Mouse (Mus musculus) kidney, adult 8-10 months (tissue): ENCODE results near the gene Lmln.
A peak's percentile ranks its signal among the peaks of the same experiment; 100 is the strongest.

ENCODE experiments used
- DNase-seq, 2 experiments: peaks; one replicate each; pipeline ENCODE4 v3.0.0; 2022

Gene Lmln

GRCm38 (mm10) chr16:33058656-33059055 is 3.7 kb upstream of the Lmln start:
- DNase-seq: peak; percentile 13 to 43

- no peak for DNase-seq
Observed at GRCm38 (mm10) chr16:33059471-33059870, 2.9 kb upstream of the Lmln start.

DNA sequence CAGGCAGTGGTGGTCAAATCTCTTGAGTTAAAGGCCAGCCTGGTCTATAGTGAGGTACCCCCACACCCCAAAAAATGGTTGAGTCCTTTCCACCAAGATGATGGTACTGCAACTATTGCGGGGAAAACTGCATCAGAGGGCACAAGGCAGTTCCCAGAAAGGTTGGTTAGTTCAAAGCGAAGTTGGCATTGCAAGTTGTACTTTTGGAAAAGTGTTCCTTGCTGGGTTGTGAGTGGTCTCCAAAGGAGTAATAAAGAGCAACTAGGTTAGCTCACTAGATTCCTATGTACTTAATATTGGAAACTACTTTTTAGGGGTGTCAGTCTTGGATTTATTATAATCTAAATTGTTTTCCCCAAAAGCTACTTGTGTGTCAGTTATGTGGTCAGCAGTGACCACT is 1.4 kb upstream of the Lmln start:
- DNase-seq: no peak

- DNase-seq: no peak
Observed at GRCm38 (mm10) chr16:33061400-33061799, 921 bp upstream of the Lmln start.

- peak in 1 of 2 experiments; percentile 52 for DNase-seq
Observed at GRCm38 (mm10) chr16:33062682-33063131, 386 bp downstream of the Lmln start.

DNA sequence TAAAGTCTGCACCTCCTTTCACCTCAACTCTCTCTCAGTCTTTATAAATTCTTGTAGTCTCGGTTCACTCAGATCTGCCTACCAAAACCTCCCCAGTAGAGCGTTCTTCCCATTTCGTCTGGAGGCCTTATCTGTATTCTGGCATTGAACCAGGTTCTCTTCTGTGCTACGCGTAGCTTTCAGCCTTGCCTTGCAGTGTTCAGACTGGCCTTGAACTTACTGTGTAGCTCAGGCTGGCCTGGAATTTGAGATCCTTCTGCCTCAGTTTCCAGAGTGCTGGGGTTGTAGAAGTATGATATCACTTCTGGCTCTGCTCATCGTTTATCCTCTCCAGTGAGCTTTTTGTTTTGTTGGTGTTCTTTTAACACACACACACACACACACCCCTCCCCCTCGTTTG is 946 bp downstream of the Lmln start:
- DNase-seq: peak in 1 of 2 experiments; percentile 18

GRCm38 (mm10) chr16:33064636-33065035 is 2.3 kb downstream of the Lmln start:
- no peak for DNase-seq

- no peak for DNase-seq
Observed at GRCm38 (mm10) chr16:33070928-33071327, 8.6 kb downstream of the Lmln start.

DNA sequence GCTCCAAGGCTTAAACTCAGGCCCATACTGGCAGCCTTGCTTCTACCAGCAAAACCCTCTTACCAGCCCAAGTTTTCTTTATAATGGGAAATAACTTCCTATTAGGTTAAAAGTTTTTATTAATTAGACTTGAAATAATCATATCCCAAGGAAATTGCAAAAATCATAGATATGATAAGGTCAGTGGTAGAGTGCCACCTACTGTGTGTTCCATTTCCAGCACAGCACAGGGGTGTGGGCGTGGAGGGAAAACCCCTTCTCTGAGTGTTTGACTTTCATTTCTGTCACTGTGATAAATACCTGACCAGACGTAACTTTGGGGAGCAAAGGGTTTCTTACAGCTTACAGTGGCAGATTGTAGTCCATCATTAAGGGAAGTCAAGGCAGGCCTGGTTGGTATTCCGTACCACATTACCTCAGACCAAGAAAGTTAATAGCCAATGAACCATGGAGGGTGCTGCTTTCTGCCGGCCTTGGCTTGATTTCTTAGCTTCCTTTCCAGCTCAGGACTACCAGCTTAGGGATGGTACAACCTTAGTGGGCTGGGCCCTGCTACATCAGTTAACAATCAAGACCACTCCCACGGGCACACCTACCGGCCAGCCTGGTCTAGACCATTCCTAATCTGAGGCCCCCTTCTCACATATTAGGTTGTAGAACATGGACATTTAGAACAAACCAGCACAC is 10.7 kb downstream of the Lmln start:
- peak in 1 of 2 experiments; percentile 22 for DNase-seq

- no peak for DNase-seq
Observed at GRCm38 (mm10) chr16:33074967-33075366, 12.6 kb downstream of the Lmln start.

DNA sequence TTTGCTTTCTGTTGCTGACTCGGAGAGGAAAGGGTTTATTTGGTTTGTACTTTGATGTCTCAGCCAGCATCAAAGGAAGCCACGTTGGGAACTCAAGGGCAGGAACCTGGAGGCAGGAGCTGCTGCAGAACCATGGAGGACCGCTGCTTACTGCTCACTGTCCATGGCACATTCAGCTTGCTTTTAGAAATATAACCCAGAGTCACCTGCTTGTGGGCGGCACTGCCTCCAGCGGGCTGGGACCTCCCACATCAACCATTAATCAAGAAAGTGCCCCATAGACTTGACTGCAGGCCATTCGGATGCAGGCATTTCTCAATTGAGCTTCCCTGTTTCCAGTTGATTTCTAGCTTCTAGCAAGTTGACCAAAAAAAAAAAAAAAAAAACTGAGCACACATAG is 13.8 kb downstream of the Lmln start:
- no peak for DNase-seq

GRCm38 (mm10) chr16:33077069-33077627 is 14.8 kb downstream of the Lmln start:
- no peak for DNase-seq

DNA sequence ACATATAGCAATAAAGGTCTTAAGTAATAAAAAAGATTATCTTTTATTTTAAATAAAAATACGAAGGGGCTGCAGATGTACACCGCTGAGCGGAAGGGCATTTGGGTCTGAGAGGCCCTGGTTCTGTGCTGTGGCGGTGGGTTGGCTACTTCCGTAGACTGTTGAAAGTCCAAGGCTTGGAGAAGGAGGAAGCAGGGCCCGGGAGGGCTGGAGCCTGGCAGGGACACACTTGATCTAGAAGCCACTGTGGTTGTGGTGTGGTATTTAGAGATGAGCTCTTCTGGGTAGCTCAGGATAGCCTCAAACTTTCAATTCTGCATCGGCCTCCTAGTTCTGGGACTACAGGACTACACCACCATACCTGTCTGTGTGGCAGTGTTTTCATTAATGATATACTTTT is 17.7 kb downstream of the Lmln start:
- no peak for DNase-seq

DNA sequence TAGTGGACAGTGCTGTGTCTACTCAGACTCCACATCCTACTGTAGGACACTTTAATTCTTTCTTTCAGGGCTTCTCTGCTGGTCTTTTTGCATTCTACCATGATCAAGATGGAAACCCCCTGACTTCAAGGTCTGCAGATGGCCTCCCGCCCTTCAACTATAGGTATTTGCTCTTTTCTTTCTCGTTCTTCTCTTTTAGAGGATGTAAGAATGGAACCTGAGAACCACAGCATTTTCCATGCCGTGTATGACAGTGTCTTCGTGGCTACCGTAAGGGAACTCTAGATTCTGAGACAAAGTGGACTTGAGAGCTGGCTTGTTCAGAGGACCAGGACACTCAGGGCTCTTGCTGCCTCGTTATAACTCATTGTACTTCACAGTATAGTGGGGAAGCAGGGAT is 20.6 kb downstream of the Lmln start:
- no peak for DNase-seq

GRCm38 (mm10) chr16:33083996-33084395 is 21.7 kb downstream of the Lmln start:
- DNase-seq: no peak

DNA sequence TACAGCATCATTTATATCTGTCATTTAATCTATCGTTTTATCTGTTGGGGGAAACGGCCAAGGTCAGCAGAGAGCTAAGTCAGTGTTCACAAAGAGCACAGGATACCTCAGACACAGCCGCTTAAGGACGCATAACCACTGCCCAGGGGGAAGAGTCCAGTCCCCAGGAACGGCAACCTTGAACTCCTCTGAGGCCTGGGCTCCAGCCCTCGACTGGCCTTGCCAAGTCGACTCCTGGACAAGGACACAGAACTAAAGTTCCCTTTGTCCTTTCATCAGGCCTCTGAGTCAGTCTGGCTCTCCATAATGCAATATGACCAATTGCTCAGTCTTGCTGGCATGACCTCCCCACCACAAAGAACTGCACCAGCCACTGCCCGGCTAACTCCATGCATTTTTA is 23.3 kb downstream of the Lmln start:
- peak in 1 of 2 experiments; percentile 17 for DNase-seq

GRCm38 (mm10) chr16:33113726-33114125 is 51.4 kb downstream of the Lmln start:
- DNase-seq: no peak

DNA sequence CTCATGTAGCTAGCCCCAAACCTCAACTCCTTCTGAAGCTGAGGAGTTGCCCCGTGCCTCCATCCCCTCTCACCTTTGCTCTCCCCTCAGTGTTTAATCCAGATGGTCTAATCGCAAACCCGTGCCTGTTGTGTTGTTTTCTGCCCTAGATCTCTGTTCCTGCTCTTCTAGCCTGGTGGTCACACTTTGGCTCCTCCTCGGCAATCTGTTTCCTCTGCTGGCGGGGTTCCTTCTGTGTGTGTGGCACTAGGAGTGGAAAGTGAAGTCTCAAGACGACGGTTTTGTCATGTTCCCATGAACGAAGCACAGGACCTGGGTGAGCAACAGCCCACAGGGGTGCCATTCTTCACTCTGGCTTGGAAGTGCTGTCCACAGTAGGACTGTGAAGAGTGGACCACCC is 61.1 kb downstream of the Lmln start:
- DNase-seq: no peak

DNA sequence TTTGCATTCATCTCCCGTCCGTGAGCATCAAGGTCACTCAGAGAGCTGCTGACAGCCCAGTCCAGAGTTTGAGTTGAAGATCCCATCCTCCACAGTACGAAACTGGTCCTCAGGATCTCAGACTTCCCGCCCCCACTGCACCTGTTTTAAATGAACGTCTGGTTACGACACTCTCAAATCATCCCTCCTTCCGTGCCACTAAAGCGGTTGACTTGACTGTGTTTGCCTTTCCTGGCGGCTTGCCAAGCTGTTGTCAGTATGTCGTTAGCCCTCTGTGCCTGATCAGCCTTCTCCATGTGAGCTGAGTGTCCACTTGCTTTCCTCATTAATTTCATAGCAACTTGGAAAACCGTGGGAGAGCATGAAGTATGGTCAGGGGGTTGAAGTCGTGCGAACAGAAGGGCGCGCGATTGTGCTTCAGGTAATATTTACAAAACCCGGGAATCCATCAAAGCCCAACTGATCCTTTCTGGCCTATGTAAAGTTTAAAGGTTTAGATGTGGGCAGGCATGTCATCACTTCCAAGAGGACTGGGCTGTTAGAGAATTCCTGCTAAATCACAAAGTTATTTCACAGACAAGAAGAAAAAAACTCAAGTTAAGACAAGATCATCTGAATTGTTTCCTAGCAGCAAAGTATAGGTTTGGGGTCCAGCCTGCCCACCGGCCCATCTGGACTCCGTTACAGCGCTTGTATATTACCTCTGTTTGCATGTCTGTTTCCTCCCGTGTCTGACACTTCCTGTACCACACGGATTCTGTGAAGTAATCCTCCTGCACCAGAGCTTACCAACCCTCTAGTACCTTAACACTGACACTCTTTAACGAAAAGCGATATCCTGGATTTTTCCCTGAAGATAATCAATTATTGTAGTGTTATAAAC is 61.9 kb downstream of the Lmln start:
- no peak for DNase-seq

DNA sequence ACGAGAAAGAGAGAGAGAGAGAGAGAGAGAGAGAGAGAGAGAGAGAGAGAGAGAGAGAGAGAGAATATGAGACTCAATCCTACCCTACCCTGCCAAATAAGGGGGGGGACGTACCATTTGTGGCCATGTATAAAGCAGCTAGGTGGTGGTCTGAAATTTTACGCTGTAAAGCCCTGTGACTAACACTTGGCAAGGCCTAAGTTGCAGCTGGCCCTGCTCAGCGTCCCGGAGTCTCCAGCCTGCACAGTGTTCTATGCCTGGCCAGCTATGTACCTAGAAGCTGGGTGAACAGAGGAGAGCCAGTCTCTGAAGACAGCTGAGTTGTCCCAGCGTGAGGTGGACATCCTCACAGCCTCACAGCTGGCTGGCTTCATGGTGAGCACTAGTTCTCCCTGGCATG is 64.7 kb downstream of the Lmln start:
- DNase-seq: no peak

DNA sequence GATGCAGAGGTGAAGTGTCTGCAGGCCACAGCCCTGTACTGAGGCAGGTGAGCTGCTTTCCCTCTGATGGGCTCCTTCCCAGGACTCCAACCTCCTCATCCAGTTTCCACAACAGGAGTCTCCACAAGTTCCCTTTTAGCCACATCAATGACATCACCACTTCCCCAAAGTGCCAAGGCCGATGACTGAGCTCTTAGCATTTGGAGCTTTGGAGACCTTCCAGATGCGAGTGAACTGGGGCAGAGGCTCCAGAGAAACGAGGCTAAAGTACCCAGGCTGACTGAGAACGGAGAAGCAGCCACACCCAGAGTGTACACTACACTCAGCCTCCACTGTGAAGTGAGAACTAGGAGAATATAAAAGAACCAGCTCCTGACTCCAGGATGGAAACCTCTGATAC is 68.4 kb downstream of the Lmln start:
- DNase-seq: no peak

GRCm38 (mm10) chr16:33133186-33133585 is 70.9 kb downstream of the Lmln start:
- DNase-seq: no peak

- DNase-seq: no peak
Observed at GRCm38 (mm10) chr16:33135167-33135566, 72.8 kb downstream of the Lmln start.

- peak; percentile 28 to 36 for DNase-seq
Observed at GRCm38 (mm10) chr16:33139061-33139460, 76.7 kb downstream of the Lmln start.
